Mouse (Mus musculus) liver, embryonic 13.5 days (tissue): ENCODE measurements around the gene Nsmce1. TPM values are rescaled to one million over a fixed set of nuclear protein-coding genes. Genes with fewer than 3 reads are reported as not detected.
A peak's percentile ranks its signal among the peaks of the same experiment; 100 is the strongest.

Source experiments
- ATAC-seq: fragments of 200-750 bp; cut with Nextera tagmentation; 2 replicates; pipeline ENCODE4 v1.8.0; 2017; ENCODE audit warnings: low read depth, mild to moderate bottlenecking, moderate number of reproducible peaks, moderate library complexity
- DNase-seq: peaks from one replicate; pipeline ENCODE4 v3.0.0; 2022
- H3K27ac ChIP-seq: fragments of 300-500 bp; sonication (generic); 2 replicates; pipeline ENCODE4 v1.5.1; 2015; ENCODE audit warnings: moderate library complexity, mild to moderate bottlenecking, inconsistent platforms
- H3K27me3 ChIP-seq: fragments of 300-500 bp; sonication (generic); 2 replicates; pipeline ENCODE4 v1.6.1; 2015; ENCODE audit warnings: mild to moderate bottlenecking, inconsistent platforms
- H3K36me3 ChIP-seq: fragments of 300-500 bp; sonication (generic); 2 replicates; pipeline ENCODE4 v1.6.1; 2015; ENCODE audit warnings: mild to moderate bottlenecking, inconsistent platforms
- H3K4me1 ChIP-seq: fragments of 300-500 bp; sonication (generic); replicated peaks from 2 replicates; pipeline ENCODE4 v1.6.1; 2015; ENCODE audit warnings: inconsistent platforms
- H3K4me2 ChIP-seq: fragments of 300-500 bp; sonication (generic); 2 replicates; pipeline ENCODE4 v1.6.1; 2015; ENCODE audit warnings: inconsistent platforms, mild to moderate bottlenecking, moderate library complexity
- H3K4me3 ChIP-seq: fragments of 300-500 bp; sonication (generic); replicated peaks from 2 replicates; pipeline ENCODE4 v1.5.1; 2015; ENCODE audit warnings: mild to moderate bottlenecking, inconsistent platforms
- H3K9ac ChIP-seq: fragments of 300-500 bp; sonication (generic); 2 replicates; pipeline ENCODE4 v1.6.1; 2015; ENCODE audit warnings: mild to moderate bottlenecking, inconsistent platforms
- H3K9me3 ChIP-seq: fragments of 300-500 bp; sonication (generic); replicated peaks from 2 replicates; pipeline ENCODE4 v1.6.1; 2016; ENCODE audit warnings: inconsistent platforms
- WGBS: fragments of 180-500 bp; shearing (Covaris S2); methylation state at CpG from one replicate; pipeline ENCODE4 v1.1.7; 2015; ENCODE audit not compliant: insufficient replicate concordance; 5-methylcytosine and 5-hydroxymethylcytosine counted together
- polyA plus RNA-seq: library from polyadenylated mRNA; unstranded; fragments of >200 nt; fragmentation: Nextera tagmentation; extraction: Ambion mirVana; gene quantifications from 2 replicates; pipeline ENCODE4 v1.2.1, GENCODE M21; 2015

Nsmce1 gene
- 97.4 and 102 TPM in 2 replicates for polyA plus RNA-seq

- WGBS, result under 1% methylated on average over 56 of the region's 56 CpGs
- peaks cover 59% of the 10 kb centered on the region for H3K4me1 ChIP-seq
These were observed at the start of gene Nsmce1 for GRCm38 (mm10) chr7:125490947-125491735. TSS of gene Nsmce1 (minus strand) at chr7:125491596.

DNA sequence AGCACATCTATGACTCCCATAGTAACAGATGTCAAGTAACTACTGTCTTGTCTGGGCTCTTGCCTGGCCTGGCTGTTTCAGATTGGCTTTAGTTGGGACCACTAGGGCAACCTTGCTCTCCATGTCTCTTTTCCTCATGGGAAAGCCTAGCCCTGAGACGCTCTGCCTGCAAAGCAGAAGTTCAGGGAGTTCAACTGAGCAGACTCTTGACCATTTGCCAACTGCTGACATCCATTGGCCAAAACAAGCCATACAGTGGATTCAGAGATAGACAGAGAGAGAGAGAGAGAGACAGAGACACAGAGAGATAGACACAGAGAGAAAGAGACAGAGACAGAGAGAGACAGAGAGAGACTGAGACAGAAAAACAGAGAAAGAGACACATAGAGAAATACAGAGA, 49.6 kb upstream of the Nsmce1 start:
- 56% methylated on average over 1 of the region's 1 CpGs for WGBS
- ATAC-seq (no peak), DNase-seq (no peak)
- Histone ChIP-seq H3K27me3 (peaks cover 8% of the 10 kb centered on the region; the same call in 1 of the 2 replicates), H3K9me3 (no peaks in the 10 kb centered on the region), H3K9ac (no peak overlapping the region), H3K27ac (no peak overlapping the region), H3K4me2 (no peak overlapping the region), H3K4me3 (no peak overlapping the region), H3K36me3 (no peaks in the 10 kb centered on the region), H3K4me1 (peaks cover 12% of the 10 kb centered on the region; the same call in 1 of the 2 replicates)

More at GRCm38 (mm10) chr7:125490947-125491735, at the start of gene Nsmce1:
- ATAC-seq (peak; percentile 97), DNase-seq (peak; percentile 94)
- peak within 1 kb of the TSS; percentile 67 for H3K4me3 ChIP-seq
- peaks cover 3% of the 10 kb centered on the region for H3K36me3 ChIP-seq
- H3K27ac ChIP-seq, result peak within 1 kb of the TSS; percentile 87
- H3K27me3 ChIP-seq, result no peaks in the 10 kb centered on the region
- H3K4me2 ChIP-seq, result peak within 1 kb of the TSS; percentile 74
- H3K9me3 ChIP-seq, result no peaks in the 10 kb centered on the region
- peak within 1 kb of the TSS; percentile 83 for H3K9ac ChIP-seq

- Histone ChIP-seq H3K4me2 (no peak overlapping the region), H3K4me3 (no peak overlapping the region), H3K9ac (no peak overlapping the region), H3K36me3 (no peaks in the 10 kb centered on the region), H3K4me1 (peaks cover 12% of the 10 kb centered on the region; the same call in 1 of the 2 replicates), H3K27me3 (peaks cover 8% of the 10 kb centered on the region; the same call in 1 of the 2 replicates), H3K9me3 (no peaks in the 10 kb centered on the region), H3K27ac (no peak overlapping the region)
- DNase-seq, result no peak
- ATAC-seq, result no peak
- WGBS, result 51% methylated on average over 3 of the region's 3 CpGs
These were observed 48.0 kb upstream of the Nsmce1 start for GRCm38 (mm10) chr7:125539351-125539750.

DNA sequence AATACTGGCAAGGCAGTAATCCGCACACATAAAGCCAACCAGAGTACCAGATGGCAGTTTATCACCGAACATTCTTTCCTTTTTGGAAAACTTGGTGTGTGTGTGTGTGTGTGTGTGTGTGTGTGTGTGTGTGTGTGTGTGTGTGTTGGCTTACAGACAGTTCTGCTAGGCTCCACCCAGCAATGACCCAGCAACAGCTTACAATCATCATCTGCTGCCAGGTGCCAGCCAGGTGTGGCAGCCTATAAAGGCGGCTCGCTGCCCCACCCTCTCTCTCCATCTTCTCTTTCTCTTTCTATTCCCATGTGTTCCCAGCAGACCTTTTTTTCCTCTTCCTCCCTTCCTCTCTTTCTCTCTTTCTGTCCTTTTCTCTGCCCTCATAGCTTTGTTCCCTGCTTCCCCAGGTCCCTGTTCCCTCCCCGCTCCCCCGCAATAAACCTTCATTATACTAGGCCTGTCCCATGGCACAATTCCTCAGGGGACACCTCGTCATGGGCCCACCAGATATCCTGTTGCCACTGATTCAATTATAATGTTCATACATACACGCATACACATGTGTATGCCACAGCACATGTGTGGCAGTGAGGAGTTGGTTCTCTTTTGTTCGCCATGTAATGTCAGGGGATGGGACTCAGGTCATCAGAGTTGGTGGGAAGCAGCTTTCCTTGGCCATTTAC, 36.6 kb upstream of the Nsmce1 start:
- Histone ChIP-seq H3K36me3 (no peaks in the 10 kb centered on the region), H3K4me3 (no peak overlapping the region), H3K4me1 (peaks cover 10% of the 10 kb centered on the region), H3K4me2 (no peak overlapping the region), H3K9me3 (no peaks in the 10 kb centered on the region), H3K27me3 (no peaks in the 10 kb centered on the region), H3K27ac (no peak overlapping the region), H3K9ac (no peak overlapping the region)
- DNase-seq (no peak), ATAC-seq (no peak)
- WGBS, result 73% methylated on average over 9 of the region's 9 CpGs

- DNase-seq, result no peak
- H3K27me3 ChIP-seq, result no peaks in the 10 kb centered on the region
- H3K27ac ChIP-seq, result no peak overlapping the region
- 76% methylated on average over 6 of the region's 6 CpGs for WGBS
- no peak for ATAC-seq
- no peaks in the 10 kb centered on the region for H3K9me3 ChIP-seq
- no peak overlapping the region for H3K4me2 ChIP-seq
- H3K36me3 ChIP-seq, result no peaks in the 10 kb centered on the region
- H3K4me1 ChIP-seq, result peaks cover 18% of the 10 kb centered on the region
- no peak overlapping the region for H3K4me3 ChIP-seq
- no peak overlapping the region for H3K9ac ChIP-seq
These were observed 35.8 kb upstream of the Nsmce1 start for GRCm38 (mm10) chr7:125527186-125527585.

DNA sequence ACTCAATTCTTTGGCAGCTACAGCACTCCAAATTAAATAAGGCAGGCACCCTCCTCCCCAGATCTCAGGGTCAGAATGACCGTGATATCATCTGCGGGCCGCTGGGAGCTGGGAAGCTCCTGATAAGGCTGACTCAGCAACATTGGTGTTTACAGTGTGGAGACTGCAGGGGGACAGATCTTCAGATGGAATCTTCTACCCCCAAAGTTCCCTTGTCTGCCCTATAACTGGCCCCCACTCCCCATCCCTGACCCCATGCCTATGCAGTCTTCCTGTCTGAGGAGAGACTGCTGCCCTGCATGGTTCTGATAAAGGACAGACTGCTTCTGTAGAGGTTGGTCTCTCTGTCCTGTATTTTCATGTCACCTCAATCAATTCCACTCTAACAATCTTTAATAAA, 31.7 kb upstream of the Nsmce1 start:
- peak overlapping the region; percentile 54 for H3K4me2 ChIP-seq
- no peaks in the 10 kb centered on the region for H3K36me3 ChIP-seq
- no peaks in the 10 kb centered on the region for H3K9me3 ChIP-seq
- DNase-seq (peak; percentile 68), ATAC-seq (peak; percentile 87)
- H3K4me3 ChIP-seq, result peak overlapping the region; percentile 6; the same call in 1 of the 2 replicates
- 9% methylated on average over 3 of the region's 3 CpGs for WGBS
- H3K4me1 ChIP-seq, result peaks cover 46% of the 10 kb centered on the region
- no peaks in the 10 kb centered on the region for H3K27me3 ChIP-seq
- peak overlapping the region; percentile 86 for H3K27ac ChIP-seq
- H3K9ac ChIP-seq, result peak overlapping the region; percentile 61

- H3K4me2 ChIP-seq, result peak overlapping the region; percentile 28
- peak overlapping the region; percentile 72 for H3K27ac ChIP-seq
- 25% methylated on average over 3 of the region's 3 CpGs for WGBS
- H3K9me3 ChIP-seq, result no peaks in the 10 kb centered on the region
- no peak overlapping the region for H3K4me3 ChIP-seq
- H3K4me1 ChIP-seq, result peaks cover 76% of the 10 kb centered on the region
- H3K27me3 ChIP-seq, result no peaks in the 10 kb centered on the region
- ATAC-seq (peak; percentile 76), DNase-seq (peak; percentile 60)
- H3K36me3 ChIP-seq, result no peaks in the 10 kb centered on the region
- H3K9ac ChIP-seq, result peak overlapping the region; percentile 14
These were observed 28.3 kb upstream of the Nsmce1 start for GRCm38 (mm10) chr7:125519715-125520114.

DNA sequence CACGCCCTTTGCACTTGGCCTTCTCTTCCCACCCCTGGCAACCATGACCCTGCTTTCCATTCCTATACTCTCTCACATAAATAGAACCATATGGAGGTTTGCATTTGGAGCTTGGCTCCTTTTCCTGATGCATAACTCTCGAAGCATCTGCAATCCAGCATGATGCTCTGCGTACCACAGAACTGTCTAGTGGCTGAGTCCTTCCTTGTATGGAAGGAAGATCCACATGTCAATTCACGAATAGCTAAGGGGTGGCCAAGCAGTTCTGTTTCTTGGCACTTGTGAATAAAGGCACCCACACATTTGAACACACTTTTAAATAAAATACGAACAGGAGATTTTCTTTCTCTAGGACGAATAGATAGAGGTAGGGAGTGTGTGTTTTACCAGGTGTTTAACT, 26.1 kb upstream of the Nsmce1 start:
- H3K27me3 ChIP-seq, result no peaks in the 10 kb centered on the region
- no peak for ATAC-seq
- H3K4me1 ChIP-seq, result peaks cover 71% of the 10 kb centered on the region
- no peak overlapping the region for H3K4me2 ChIP-seq
- no peak overlapping the region for H3K9ac ChIP-seq
- H3K9me3 ChIP-seq, result 0 out of 2 replicates have a peak, but pooled peaks cover 5% of the 10 kb centered on the region
- peak overlapping the region; percentile 83 for H3K27ac ChIP-seq
- DNase-seq, result no peak
- no peak overlapping the region for H3K4me3 ChIP-seq
- no peaks in the 10 kb centered on the region for H3K36me3 ChIP-seq
- 83% methylated on average over 6 of the region's 6 CpGs for WGBS

DNA sequence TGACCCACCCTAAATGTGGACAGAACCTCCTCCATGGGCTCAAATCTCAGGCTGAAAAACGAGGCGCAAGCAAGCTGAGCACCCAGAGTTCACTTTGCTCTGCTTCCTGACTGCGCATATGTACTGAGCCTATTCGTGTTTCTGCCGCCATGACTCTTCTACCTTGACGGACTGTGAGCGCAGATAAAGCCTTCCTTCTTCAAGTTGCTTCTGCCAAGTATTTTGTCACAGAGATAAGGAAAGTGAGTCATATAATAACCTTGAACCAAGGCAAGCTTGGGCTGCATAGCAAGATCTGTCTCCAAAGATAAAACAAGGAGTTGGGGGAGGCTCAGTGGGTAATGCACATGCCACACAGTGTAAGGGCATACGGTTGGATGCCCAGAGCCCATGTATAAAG, 25.3 kb upstream of the Nsmce1 start:
- DNase-seq (peak; percentile 52), ATAC-seq (peak; percentile 77)
- Histone ChIP-seq H3K36me3 (no peaks in the 10 kb centered on the region), H3K4me2 (peak overlapping the region; percentile 33), H3K4me3 (no peak overlapping the region), H3K27me3 (no peaks in the 10 kb centered on the region), H3K27ac (peak overlapping the region; percentile 83), H3K9me3 (0 out of 2 replicates have a peak, but pooled peaks cover 5% of the 10 kb centered on the region), H3K9ac (peak overlapping the region; percentile 42), H3K4me1 (peaks cover 68% of the 10 kb centered on the region)
- 26% methylated on average over 8 of the region's 8 CpGs for WGBS

GRCm38 (mm10) chr7:125515081-125515853, 23.9 kb upstream of the Nsmce1 start:
- 62% methylated on average over 5 of the region's 5 CpGs for WGBS
- Histone ChIP-seq H3K9ac (0 out of 2 replicates have a peak overlapping the region, but pooled peaks have one; percentile 42), H3K36me3 (no peaks in the 10 kb centered on the region), H3K27me3 (no peaks in the 10 kb centered on the region), H3K9me3 (0 out of 2 replicates have a peak, but pooled peaks cover 5% of the 10 kb centered on the region), H3K27ac (peak overlapping the region; percentile 83), H3K4me2 (peak overlapping the region; percentile 28; the same call in 1 of the 2 replicates), H3K4me1 (peaks cover 65% of the 10 kb centered on the region), H3K4me3 (no peak overlapping the region)
- peak; percentile 53 for ATAC-seq
- no peak for DNase-seq

DNA sequence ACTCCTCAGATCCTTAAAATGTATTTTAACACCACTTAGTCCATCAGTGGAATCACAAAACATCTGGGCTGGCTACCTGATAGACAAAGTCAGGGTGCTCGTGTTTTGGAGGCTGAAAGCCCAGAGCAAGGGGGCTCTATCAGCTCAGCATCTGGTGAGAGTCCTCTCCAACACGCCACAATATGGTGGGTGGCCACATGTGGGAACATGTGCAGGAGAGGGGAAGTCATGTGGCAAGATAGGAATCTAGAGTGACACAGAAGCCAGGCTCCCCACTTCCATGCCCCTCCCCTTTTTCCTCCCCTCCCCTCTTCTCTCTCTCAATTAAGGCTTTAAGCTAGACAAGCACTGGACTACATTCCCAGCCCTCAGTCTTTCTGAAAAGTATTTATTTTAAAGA, 20.5 kb upstream of the Nsmce1 start:
- DNase-seq (no peak), ATAC-seq (no peak)
- no peak overlapping the region for H3K4me3 ChIP-seq
- no peaks in the 10 kb centered on the region for H3K36me3 ChIP-seq
- no peaks in the 10 kb centered on the region for H3K27me3 ChIP-seq
- WGBS, result 40% methylated on average over 2 of the region's 2 CpGs
- 0 out of 2 replicates have a peak, but pooled peaks cover 5% of the 10 kb centered on the region for H3K9me3 ChIP-seq
- no peak overlapping the region for H3K9ac ChIP-seq
- peaks cover 40% of the 10 kb centered on the region for H3K4me1 ChIP-seq
- H3K4me2 ChIP-seq, result no peak overlapping the region
- H3K27ac ChIP-seq, result no peak overlapping the region
